Mouse (Mus musculus) ES-CJ7 (cell line): ENCODE results near the gene Tnfrsf8.
A peak's percentile ranks its signal among the peaks of the same experiment; 100 is the strongest.
"Not testable (repeated sequence)": the region's sequence is repeated elsewhere in the genome, so short reads cannot be mapped to it uniquely, and the experiment has no call there.

Experiments
- DNase-seq: peaks from one replicate; pipeline ENCODE4 v3.0.0; 2011; ENCODE audit warnings: low read depth, low spot score

The Tnfrsf8 gene

GRCm38 (mm10) chr4:145314836-145315467 lies at the start of gene Tnfrsf8:
TSS of gene Tnfrsf8 (minus strand) at chr4:145315164.
- peak; percentile 61 for DNase-seq

GRCm38 (mm10) chr4:145361635-145362034 lies 46.7 kb upstream of the Tnfrsf8 start:
- not testable (repeated sequence) for DNase-seq

DNA sequence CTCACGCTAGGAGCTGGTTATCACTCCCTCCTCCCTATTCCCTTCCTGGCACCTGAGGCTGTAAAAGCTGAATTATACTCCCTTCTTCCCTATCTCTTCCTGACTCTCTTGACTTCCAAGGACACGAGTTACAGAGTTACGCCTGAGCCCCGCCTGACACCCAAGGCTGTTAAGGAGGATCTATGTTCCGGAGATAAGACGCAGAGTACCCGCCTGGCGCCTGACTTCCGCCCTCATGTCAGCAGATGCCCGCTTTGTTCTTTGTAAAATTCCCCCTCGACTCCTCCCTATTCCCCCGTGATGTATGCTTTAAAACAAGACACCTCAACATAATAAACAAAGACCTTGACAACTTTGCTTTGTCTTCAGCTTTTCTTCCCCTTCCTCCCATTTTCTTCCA lies 46.1 kb upstream of the Tnfrsf8 start:
- no peak for DNase-seq

DNA sequence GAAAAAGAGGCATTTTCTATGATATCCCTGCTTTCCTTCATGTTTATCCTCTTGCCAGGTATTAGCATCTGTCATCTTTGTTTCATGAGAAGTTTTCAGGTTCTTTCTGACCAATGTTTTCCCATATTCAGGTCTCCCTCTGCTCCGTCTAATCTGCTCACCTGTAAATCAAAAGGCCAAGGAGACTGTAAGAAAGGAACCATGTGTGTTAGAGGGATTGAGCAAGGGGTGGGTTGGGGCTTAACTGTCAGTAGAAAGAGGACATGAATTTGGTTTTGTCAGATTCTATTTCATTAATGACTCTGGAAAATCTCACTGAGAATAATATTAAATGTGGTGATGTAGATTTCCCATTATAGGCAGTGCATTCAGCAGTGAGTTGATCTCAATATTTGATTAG lies 45.6 kb upstream of the Tnfrsf8 start:
- DNase-seq = no peak

GRCm38 (mm10) chr4:145356234-145356633 lies 41.3 kb upstream of the Tnfrsf8 start:
- DNase-seq = no peak

- DNase-seq = no peak
Observed at GRCm38 (mm10) chr4:145353855-145354254, 38.9 kb upstream of the Tnfrsf8 start.

DNA sequence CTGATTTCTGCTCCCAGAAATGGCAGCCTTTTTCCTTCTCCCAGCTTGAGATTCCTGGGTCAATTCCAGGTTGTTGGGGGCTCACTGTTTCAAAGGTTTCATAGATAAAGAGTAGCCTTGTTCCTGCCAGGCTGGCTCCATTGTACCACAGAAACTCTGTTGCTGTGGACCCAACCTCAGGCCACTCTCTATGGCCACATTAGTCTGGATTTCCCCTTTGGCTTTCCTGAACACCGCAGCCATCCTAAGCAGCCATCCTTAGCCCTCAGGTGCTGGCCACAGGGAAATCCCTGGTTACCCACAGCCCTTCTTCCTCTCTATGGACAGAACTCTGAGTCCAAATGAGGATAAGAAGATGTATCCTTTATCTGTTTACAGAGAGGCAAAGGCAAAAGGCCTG lies 30.0 kb upstream of the Tnfrsf8 start:
- no peak for DNase-seq

DNA sequence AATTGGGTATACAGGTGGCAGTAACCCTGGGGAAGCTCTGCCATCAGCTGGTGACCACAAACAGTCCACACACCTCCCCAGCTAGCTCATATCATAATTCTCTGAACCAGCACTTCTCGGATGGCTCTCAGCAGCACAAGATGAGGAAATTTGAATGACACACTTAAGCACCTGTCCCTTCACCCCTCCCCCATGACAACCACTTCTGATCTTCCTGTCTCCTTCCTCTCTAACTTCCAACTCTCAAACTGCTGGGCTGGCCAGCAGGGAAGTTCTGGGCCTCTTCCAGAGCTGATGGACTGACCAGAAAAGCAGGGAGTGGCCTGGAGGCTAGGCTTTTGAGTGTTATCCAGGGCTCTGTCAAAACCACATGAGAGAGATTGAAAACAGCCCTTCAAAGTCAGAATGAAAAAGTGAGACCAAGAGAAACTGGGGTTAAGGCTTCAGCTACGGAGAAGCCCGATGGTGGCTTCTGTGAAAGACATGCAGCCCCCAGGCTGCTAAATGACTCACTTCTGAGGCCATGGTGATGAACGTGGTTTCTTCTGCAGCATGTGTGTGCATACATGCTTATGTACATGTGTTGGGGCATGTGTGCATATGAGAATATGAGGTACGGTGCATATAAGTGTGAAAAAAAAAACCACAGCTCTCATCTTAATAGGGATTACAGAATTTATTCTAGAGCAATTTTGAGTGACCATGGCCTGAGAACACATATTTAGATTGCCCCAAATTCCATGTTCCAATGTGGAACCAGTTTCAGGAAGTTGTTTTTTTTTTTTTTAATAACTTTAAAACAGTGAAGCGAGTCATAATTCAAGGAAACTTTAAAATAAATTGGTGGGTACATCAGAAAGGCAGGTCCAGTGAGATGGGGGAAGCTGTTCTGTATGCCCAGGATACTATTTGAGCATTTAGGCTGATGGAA lies 27.2 kb upstream of the Tnfrsf8 start:
- no peak for DNase-seq

GRCm38 (mm10) chr4:145337906-145338858 lies 23.2 kb upstream of the Tnfrsf8 start:
- no peak for DNase-seq

GRCm38 (mm10) chr4:145336587-145336986 lies 21.6 kb upstream of the Tnfrsf8 start:
- DNase-seq = no peak

DNA sequence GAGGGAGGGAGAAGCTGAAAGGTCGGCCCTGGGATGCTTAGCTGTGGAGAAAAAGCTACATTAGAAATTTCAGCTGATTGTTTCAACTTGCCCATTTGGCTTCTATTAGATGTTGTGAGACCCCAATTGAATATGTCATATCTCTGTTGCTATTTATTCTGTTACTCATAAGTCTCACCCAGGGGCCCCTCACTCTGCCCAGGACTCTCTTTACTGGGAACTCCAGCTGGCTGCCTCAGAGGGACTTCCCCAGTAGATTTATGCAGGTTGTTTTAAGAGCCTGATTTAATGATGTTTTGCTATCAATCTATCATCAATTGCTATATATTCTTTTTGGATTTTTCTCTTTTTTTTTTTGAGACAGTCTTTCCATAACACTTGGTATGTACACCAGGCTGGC lies 21.1 kb upstream of the Tnfrsf8 start:
- no peak for DNase-seq

- no peak for DNase-seq
Observed at GRCm38 (mm10) chr4:145323631-145324030, 8.7 kb upstream of the Tnfrsf8 start.

GRCm38 (mm10) chr4:145322995-145323627 lies 8.1 kb upstream of the Tnfrsf8 start:
- peak; percentile 45 for DNase-seq

GRCm38 (mm10) chr4:145322211-145322610 lies 7.2 kb upstream of the Tnfrsf8 start:
- DNase-seq = no peak

DNA sequence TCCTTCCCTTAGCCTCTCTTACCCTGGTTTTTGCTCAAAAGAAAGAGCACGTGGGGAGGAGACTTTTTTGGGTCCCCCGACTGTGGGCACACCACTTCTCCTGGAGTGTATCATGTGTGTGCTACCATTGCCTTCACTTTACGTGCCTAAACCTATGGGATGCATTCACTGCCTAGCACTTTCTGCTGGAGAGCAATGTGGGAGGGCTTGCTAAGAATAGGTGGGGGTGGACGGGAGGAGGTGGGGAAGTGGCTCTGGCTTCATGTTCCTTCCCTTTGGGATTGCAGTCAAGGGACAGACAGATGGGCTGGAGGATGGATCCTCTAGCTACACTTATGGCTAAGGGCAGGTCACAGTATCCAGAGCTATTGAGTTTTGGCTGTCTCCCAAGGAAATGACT lies 5.7 kb upstream of the Tnfrsf8 start:
- no peak for DNase-seq

DNA sequence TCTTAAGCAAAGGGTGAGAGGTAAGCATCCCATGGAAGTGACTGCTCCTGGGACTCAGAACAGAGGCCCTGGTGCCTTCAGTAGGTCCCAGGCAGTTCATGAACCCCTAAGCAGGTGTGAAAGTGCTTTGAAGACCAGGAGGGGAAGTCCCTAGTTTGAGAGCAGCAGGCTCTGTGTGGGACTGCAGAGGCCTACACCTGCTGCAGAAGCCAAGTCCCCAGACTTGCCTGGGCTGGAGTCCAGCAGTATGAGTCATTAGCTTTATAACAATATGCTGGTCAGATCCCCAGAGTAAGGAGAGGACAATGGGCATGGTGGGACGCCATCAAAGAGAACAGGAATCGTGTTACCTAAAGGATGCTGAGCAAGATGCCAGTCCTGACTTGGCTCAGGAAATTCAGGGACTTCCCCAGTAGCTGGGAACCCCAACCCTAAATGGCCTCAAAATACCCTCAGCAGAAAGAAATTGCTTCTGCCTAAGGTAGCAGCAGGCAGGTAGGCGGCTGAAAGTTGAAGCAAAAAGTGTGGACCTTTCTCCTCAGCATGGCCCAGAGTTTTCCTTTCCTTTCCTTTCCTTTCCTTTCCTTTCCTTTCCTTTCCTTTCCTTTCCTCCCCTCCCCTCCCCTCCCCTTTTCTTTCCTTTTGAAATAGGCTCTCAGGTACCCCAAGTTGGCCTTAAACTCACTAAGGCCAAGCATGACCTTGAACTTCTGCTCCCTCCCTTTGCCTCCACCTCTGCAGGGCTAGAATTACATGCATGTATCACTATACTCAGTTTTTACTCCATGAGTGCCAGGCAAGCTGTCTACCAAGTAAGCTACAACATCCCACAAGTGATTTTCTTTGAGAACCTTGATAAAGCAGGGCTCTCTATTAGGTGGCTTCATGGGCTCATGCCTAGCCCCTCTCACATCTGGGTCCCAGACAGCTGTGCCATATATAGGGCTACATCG lies 4.6 kb upstream of the Tnfrsf8 start:
- DNase-seq = no peak

- no peak for DNase-seq
Observed at GRCm38 (mm10) chr4:145316708-145317107, 1.7 kb upstream of the Tnfrsf8 start.

DNA sequence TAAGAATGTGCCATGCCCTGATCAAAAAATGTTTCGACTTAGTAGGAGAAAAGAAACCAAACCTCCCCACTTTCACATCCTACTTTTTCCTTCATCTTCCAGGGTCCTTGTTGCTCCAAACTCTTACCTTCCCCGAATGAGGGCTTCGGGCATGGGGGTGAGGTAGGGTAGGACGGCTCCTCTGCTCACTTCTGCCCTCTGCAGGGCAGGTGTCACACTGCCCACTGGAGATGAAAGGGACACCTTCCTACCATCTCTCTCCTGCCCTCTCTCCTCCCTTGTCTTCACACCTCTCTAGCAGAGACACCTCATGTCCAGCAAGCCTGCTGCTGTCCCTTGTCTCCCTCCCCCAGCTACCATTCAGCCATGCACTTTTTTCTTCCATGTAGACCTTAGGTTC lies 998 bp downstream of the Tnfrsf8 start:
- peak; percentile 23 for DNase-seq

- no peak for DNase-seq
Observed at GRCm38 (mm10) chr4:145313256-145313655, 1.7 kb downstream of the Tnfrsf8 start.

DNA sequence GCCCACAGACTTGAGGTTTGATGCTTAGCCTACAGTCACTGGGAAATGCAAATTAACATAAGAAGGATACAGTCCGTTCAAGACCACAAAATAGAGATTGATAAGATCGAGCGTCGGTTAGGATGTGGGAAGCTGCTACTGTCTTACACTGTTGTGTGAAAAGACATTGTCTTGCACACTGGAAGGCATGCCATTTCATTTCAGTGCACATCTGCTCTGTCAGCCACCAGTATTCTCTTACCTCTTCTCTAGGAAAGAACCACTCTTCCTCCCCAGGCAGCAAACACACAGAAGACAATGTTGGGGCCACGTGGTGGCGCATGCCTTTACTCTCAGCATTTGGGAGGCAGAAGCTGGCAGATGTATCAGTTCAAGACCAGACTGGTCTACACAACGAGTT lies 2.4 kb downstream of the Tnfrsf8 start:
- DNase-seq = no peak
